Mouse (Mus musculus) CH12.LX (cell line): ENCODE results near the gene Bcl2l11.

Experiments
- CHD2 ChIP-seq: IDR thresholded peaks from 2 replicates; pipeline ENCODE4 v1.6.1; 2011; ENCODE audit warnings: low read length, improper control_type of control experiment
- CTCF ChIP-seq, 2 experiments: IDR thresholded peaks in 1 of 2; conservative IDR thresholded peaks in 1 of 2; 2 replicates each; pipeline ENCODE4 v1.5.1; 2011 to 2012; ENCODE audit warnings: low read depth in 2 of 2, low read length in 2 of 2, improper control_type of control experiment in 1 of 2, inconsistent platforms in 1 of 2, mild to moderate bottlenecking in 1 of 2, moderate library complexity in 1 of 2
- E2F4 ChIP-seq: IDR thresholded peaks from 2 replicates; pipeline ENCODE4 v1.6.1; 2011; ENCODE audit warnings: low read depth, low read length, improper control_type of control experiment; ENCODE audit not compliant: insufficient replicate concordance
- ELF1 ChIP-seq: IDR thresholded peaks from 2 replicates; pipeline ENCODE4 v1.6.1; 2014; ENCODE audit warnings: low read depth, mild to moderate bottlenecking, inconsistent platforms, low read length, improper control_type of control experiment
- EP300 ChIP-seq: IDR thresholded peaks from 2 replicates; pipeline ENCODE4 v1.6.1; 2011; ENCODE audit warnings: low read length, improper control_type of control experiment
- JUND ChIP-seq: conservative IDR thresholded peaks from 2 replicates; pipeline ENCODE4 v1.6.1; 2011; ENCODE audit warnings: low read depth, low read length, improper control_type of control experiment
- MAX ChIP-seq: IDR thresholded peaks from 2 replicates; pipeline ENCODE4 v1.6.1; 2011; ENCODE audit warnings: low read length, improper control_type of control experiment
- POLR2A ChIP-seq: IDR thresholded peaks from 2 replicates; pipeline ENCODE4 v1.6.1; 2011; ENCODE audit warnings: low read depth, mild to moderate bottlenecking, improper control_type of control experiment, low read length
- SMC3 ChIP-seq: IDR thresholded peaks from 2 replicates; pipeline ENCODE4 v1.6.1; 2011; ENCODE audit warnings: low read depth, low read length, improper control_type of control experiment
- TBP ChIP-seq: conservative IDR thresholded peaks from 2 replicates; pipeline ENCODE4 v1.6.1; 2011; ENCODE audit warnings: low read depth, low read length, improper control_type of control experiment
- USF1 ChIP-seq: IDR thresholded peaks from 2 replicates; pipeline ENCODE4 v1.6.1; 2014; ENCODE audit warnings: low read depth, mild to moderate bottlenecking, inconsistent platforms, low read length, improper control_type of control experiment
- ZNF384 ChIP-seq: IDR thresholded peaks from 2 replicates; pipeline ENCODE4 v1.6.1; 2012; ENCODE audit warnings: low read depth, low read length, improper control_type of control experiment, inconsistent platforms

GRCm38 (mm10) chr2:128087798-128088545 is 37.9 kb upstream of the Bcl2l11 start:
- TF ChIP-seq JUND: peak; percentile 53; the same call in 1 of the 2 replicates
- TF ChIP-seq CHD2: peak; percentile 75
- TF ChIP-seq CTCF (conservative IDR thresholded peaks at IDR 0.05 in 1 of 2, IDR thresholded peaks at IDR 0.05 in 1 of 2; ENCODE audit: low read depth in 2 of 2, low read length in 2 of 2): no peak
- TF ChIP-seq TBP: no peak
- TF ChIP-seq POLR2A: no peak
- no peak for TF ChIP-seq ZNF384
- TF ChIP-seq ELF1: no peak
- peak; percentile 77 for TF ChIP-seq EP300
- TF ChIP-seq USF1: peak; percentile 16; the same call in 1 of the 2 replicates
- no peak for TF ChIP-seq E2F4
- TF ChIP-seq SMC3: 0 out of 2 replicates have a peak, but pooled peaks have one; percentile 2
- no peak; the same call in 1 of the 2 replicates for TF ChIP-seq MAX
